Mouse (Mus musculus) right cerebral cortex, adult 2 months (tissue): ENCODE results near the gene Gm20388.
"Not testable (repeated sequence)": the region's sequence is repeated elsewhere in the genome, so short reads cannot be mapped to it uniquely, and the experiment has no call there.

ENCODE experiments used
- DNase-seq, 2 experiments: peaks; one replicate each; pipeline ENCODE4 v3.0.0; 2021 to 2022; ENCODE audit warnings: low spot score in 2 of 2

The Gm20388 gene

DNA sequence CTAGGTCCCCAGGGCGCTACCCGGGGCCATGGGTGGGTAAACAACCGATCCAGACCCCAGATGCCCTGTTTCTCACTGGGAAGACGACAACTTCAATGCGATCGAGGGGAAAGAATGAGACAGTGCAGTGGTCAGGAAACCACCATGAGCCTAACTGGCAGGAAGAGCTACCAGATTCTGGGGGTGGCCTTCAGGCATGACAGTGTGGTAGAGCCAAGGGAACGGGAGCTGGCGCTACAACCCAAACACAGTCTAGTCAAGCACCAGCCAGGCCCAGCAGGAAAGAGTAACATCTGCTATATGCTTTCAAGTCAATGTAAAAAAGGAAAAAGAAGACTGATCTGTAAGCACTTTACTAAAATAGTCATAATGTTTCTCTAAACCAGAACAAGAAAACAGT lies 1725.5 kb downstream of the Gm20388 start:
- DNase-seq, result no peak

DNA sequence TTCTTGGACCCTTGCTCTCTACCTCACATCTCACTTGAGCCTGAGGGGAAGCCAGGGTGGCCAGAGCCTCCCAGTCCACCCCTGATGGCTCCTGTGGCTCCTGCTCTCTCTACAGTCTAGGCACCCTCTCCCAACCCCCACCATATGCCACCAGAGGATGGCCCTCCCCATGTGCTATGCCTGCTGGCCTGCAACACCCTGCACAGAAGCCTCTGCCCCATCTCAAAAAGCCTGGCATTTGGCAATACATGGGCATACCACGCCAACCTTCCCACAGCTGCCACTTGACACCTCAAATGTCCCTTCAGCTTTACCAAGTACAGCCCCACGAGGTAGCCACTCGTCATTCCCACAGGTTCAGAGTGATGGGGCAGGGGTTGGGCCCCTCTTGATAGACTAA lies 1732.2 kb downstream of the Gm20388 start:
- DNase-seq, result no peak

DNA sequence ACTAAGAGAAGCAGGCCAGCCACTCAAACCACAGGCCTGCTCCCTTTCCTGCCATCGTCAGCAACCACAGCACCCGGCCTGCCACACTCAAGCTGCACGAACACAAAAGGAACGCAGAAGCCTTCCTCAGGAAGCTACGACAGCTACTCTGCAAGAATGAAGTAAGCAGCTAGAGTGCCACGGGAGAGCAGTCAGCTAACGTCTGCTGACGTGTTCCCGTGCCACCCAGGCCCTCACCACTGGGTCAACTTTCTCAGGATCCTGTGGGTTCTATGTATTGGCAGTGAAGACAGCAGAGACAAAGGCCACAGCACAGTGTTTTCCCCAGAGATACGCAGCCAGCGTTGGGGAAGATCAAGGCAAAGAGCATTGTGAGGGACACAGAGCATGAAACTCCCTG lies 1732.7 kb downstream of the Gm20388 start:
- DNase-seq, result no peak

DNA sequence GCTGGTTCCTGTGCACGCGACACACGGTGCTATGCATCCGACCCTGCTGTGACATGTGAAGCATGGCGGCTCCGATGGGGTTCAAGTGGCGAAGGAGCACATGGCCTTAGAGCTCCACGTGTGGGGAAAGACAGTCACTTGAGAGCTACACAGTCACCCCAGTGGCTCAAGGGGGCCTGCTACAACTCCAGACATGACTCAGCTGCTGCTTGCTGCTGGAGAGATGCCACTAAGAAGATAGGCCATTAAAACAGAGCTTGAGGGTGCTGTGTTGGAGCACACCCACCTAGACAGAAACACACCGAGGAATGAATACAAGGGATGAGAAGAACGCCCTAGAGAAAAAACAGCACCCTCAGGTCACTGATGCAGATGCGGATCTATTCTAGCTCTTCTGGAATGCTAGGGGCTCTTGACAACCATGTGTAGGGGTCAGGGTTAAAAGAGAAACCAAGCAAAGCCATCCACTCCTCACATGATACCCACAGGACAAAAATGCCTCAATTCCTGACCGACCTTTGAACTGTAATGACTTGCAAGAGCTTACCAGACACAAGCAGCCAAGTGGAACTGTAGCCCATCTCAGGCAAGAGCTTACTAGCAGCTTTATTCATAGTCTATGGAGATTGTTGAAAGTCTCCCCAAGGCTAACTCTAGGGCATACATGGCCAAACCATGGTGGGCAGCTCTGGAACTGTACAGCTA lies 1737.0 kb downstream of the Gm20388 start:
- no peak for DNase-seq

DNA sequence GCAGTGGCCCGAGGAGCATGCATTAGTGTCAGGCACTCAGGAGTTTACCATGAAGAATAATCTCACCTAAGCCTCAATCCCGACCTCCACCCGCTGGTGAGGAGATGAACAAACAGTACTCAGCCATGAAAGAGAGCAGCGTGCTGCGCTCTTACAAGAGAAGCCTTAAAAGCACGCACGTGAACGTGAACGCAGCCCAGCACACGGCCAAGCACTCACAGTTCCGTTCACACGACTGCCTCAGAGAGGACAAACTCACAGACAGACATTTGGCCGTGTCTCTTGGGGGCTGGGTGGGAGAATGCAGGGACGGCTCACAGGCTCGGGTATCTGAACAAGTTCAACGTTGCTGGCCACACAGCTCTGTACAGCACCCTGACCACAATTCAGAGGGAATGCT lies 1737.8 kb downstream of the Gm20388 start:
- DNase-seq, result no peak

DNA sequence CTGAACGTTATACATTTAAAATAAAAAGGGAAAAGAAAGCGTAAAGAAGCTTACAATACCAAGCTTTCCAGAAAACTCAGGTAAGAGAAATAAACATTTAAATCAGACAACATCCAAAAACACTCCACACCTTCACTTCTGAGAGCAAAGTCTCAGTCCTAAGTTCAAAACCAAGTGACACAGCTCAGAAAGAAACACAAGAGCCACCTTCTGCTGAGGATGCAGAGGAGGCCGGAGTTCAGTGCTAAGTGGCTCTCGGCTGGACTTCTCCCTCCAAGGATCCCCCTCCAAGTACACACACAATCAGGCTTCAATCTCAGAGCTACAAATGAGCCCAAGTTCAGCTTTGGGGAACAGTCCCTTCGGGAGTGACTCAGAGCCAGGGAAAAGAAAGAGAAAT lies 1738.8 kb downstream of the Gm20388 start:
- no peak for DNase-seq

DNA sequence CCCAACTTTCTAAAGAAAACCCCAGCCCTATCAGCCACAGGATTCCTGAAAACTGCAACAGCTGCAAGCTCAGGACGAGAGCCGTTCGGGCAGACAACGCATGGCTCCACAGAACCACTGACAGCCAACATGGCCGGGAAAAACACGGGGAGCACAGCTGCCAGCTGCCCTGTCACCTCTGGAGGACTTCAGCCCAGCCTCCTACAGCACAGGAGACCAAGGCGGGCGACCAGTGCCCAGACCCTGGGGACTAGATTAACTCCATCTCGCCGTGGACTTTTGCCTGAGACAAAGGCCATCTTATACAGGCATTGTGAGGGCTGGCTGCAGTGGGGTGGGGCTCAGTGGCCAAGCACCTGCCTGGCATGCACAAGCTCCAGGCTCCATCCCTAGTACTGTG lies 1739.3 kb downstream of the Gm20388 start:
- no peak for DNase-seq

DNA sequence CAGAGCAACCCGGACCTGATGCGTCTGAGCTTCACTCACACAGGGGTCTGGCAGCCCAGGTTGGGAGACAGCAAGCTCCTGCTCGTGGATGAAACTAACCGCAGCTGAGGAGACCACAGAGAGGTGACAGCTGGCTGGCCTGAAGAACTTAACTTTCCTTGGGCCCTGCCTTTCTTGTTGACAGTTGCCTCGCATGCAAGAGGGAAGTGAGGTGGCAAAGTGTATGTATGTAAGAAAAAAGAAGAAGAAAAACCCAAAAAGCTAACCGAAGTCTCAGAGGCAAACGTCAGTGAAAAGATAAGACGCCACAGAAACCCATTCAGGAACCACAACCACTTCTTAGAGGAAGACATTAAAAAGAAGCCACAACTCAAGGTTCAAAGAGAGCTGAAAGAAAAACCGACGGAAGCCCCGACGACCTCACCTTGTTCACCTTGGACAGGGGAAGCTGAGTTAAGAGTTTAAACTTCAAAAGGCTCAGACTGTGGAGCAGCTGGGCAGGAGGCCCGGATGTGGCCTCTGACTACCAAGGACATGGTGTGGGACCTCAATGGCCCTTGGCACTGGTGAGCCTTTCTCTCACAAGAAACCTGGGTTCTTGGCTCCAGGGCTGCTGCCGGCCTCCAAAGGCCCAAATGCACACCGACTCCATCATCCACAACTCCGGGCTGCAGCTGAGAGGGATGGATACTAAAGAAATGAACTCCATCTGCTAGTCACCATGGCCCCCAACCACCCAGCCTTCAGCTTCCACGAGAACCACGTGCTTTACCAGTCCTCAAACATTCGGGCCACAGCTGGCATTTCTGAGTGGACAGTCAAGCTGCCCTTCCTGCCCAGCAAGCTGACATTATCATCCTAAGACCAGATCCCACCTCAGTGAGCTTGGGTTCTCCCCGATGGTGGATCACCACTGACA lies 1740.0 kb downstream of the Gm20388 start:
- DNase-seq, result no peak

DNA sequence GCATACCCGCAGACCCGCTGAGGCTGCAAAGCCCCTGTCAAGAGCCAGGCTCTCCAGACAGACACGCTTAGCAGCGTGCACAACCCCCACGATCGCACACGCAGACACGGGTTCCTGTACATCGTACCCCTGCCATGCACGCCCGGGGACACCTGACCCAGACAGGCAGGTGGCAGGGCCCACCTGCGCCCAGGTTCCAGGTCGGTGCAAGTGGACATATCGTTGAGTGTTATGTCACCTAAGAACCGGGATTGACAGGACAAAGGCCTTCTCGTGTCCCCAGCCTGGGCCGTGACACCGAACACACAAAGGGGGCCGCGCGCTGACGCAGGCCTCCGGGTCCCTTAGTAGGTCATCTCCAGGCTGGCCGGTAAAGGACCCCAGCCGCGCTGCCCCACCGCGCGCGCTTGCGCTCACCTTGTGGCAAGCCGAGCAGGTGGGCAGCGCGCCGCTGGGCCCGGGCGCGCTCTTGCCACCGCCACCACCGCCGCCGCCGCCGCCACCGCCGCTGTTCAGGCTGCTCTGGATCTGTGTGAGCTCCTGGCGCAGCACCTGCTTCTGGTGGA lies 1740.8 kb downstream of the Gm20388 start:
- no peak for DNase-seq

DNA sequence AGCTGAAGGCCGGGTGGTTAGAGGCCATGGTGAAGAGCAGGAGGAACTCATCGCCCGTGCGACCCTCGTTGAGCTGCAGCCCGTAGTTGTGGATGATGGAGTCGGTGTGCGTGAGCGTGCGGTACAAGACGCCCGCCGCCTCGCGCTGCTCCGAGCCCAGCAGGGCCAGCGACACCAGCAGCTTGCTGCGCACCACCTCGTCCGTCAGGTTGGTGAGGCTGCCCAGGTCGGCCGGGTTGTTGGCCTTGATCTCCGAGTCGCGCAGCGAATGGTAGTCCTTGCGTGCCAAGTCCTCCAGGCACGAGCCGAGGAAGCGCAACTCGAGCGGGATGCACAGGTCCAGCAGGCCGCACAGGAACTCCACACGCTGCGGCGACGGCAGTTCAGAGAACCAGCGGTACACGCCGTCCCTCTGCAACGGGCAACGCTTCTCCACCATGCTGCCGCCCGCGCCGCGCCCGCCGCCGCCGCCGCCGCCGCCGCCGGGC lies 1741.3 kb downstream of the Gm20388 start:
- peak in 1 of 2 experiments; percentile 53 for DNase-seq

DNA sequence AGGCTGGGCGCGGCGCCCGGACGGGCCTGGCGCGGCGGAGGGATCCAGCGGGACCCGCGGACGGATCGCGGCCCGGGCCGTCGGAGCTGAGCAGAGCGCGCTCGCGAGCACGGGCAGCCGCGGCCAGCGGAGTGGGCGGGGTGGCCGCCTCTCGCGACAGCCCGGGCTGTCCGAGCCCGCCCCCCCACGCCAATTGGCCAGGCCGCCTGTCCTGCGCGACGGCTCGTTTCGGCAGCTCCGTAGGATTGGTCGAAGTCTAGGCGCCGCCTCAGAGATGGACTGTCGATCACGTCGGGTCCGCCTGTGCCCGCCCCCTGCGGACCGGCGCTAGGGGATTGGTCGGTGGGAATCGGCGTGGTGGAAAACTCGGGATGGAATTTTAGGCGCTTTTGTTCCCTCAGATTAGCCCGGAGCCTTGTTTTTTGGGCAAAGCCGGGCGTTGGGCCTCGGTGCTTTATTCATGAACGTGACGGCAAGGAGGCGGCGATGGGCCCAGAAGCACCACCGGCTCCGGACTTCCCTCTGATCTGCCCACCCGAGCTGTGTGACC lies 1742.2 kb downstream of the Gm20388 start, which contains the start of gene Zcchc14:
Gene Zcchc14 (minus strand): TSS at position 128 of the 550 bp plus-strand sequence.
- DNase-seq, result peak; percentile 97 to 98

DNA sequence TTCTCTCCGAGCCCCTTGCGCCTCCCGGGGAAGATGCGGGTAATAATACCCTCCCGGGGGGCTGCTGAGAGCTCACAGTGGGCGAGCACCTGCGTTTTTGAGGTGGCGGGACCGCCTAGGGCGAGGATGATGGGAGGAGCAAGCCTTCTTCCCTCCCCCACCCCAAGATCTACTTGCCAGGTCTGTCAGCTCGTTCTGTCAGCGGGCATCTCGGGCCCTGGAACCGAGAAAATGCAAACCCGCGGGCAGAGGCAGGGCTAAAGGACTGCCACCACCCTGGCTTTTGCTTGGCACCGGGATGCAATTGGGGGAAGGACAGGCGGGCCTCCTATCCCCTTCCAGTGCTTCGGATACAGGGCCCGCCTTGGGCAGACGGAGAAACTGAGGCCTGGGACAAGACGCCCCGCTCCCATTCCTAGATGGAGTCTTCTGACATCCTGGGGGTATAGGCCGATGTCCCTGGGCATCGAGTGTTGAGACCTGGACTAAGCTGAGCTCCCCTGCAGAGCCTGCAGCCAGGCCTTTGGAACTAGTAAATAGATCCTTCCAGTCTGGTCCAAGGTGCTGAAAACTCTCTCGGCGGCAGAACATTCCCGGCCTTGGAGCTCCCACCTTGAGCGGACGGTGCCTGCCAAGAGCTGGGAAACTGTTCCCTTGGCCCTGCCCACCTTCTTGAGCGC lies 1742.8 kb downstream of the Gm20388 start:
- no peak for DNase-seq

DNA sequence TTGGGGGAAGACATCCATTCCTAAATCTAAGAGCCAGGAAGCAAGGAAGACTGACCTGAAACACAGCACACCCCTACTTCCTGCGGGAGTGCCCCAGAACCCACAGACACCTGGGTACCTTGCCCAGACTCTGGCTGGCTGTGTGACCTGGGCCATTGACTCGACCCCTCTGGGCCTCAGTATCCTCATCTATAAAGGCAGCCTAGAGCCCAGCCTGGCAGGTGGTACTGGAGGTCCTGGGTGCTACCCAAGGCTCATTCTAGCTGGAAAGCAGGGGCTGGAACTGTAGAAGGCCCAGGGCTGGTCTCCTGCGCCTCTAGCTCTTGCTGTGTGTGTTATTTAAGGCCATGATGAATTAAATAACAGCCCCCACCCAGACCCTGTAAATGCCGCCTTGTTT lies 1743.5 kb downstream of the Gm20388 start:
- DNase-seq, result no peak

DNA sequence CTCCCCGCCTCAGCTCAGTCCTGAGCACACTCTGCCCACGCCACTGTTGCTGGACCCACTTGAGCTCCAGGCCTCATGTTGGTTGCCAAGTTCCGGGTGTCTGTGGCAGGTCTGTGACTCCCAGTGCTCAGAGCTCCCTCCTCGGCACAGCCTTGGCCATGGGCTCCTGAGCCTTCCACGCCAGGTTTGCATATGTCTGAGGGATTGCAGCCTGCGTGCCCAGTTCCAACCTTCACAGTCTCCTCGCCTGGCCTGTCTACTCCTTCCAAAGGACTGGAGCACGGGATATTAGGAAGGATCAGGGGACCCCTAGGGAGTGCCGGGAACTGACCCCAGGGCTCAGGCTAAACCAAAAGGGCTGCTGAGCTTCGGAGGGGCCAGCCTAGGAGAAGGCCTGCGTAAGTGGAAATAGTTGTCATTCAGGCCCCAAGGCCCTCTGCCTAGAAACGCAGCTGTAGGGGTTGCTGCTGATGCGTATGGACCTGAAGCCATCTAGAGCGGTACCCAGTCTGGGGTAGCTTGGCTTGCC lies 1744.4 kb downstream of the Gm20388 start:
- no peak for DNase-seq

DNA sequence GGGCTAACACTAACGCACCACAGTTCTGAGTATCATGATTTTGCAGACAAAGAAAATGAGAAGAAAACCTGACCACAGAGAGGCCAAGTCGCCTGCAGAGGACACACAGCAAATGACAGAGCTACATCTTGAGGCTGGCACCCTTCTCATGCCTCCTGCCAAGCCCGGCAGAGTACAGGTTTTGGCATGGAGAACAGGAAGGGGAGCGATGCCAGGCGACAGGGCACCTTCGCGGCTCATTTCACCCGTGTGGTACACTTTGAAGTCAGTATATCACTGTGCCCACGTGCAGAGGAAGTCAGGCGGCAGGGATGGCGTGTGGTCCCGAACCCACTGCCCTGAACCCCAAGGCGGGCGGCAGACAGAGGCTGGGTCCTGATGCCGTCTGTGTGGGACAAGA lies 1750.0 kb downstream of the Gm20388 start:
- DNase-seq, result no peak

DNA sequence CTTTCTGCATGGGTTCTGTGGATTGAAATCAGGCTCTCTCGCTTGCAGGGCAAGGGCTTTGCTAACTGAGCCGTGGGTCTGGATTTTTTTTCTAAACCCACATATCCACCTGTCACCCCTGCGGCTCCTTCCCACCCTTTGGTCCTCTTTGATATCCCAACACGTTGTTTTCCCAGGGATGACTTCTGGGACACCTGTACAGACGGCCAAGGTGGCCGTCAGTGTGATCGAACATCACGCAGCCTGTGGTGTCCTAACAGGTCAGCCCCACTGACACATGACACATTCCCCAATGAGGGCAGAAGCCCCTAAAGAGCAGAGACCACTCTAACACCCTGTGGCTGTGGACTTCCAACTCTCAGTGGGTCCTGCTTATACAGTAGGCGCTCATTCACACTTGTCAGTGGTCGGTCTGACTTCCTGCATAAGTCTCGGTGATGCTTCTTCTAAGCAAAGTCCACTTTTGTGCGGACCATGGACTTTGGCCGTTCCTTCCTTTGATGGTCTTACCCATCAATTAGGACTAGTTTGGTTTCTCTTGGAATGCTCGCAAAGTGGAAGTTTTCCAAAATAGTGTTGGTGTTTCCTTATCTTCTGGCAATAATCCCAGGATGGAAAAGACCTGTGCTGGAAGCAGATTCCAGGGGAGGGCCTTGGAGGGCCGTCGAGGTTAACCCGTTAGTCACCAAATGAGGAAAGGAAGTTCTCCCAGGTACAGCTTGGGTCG lies 1751.2 kb downstream of the Gm20388 start:
- DNase-seq, result no peak

DNA sequence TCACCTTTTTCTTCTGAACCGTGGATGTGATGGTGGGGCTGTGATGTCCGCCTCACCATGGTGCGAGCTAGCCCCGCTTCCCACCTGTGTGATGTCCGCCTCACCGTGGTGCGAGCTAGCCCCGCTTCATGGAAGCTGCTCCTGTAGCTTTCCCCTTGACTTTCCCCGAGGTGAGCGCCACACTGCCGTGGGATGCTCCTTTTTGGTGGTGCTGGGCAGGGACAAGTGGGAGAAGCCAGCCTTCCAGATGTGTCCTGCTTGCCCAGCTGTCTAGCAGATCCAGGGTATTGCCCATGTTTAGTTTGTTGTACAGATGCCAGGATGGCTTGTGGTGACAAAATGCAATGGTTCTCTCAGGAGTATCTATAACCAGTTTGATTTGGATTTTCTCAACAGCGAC lies 1752.5 kb downstream of the Gm20388 start:
- no peak for DNase-seq

DNA sequence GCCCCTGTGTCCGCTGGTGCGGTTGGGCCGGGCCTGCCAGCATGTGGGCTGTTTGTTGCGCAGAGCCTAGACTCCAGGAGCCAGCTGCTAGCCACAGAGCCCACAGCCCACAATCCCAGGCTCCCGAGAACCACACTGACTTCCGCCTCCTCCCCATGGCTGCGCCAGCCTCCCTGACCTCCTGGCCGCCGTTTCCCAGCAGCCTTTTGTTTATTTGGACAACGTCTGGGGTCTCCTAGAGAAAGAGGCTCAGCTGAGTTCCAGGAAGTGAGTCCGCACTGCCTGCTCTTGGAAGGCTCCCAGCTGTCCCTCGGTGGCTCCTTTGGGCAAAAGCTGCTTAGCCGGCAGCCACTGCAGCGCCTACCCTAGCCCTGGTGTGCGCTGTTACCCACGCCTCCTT lies 1754.7 kb downstream of the Gm20388 start:
- no peak for DNase-seq

DNA sequence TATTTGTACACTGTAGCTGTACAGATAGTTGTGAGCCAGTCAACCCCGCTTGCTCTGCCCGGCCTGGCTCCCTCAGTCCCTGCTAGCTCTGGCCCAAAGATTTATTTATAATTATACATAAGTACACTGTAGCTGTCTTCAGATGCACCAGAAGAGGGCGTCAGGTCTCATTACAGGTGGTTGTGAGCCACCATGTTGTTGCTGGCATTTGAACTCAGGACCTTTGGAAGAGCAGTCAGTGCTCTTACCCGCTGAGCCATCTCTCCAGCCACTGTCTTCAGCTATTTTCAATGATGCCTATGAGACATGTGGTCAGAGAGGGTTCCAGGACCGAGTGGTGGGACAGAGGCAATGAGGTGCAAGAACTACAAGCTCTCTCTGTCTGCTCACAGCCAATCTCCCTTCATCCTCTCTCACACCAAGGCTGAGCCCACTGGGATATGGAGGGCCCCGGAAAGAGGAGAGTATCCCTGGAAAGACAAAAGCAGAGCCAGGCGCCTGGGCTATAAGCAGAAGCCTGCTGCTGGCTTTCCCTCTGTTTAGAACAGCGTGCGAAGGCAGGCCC lies 1757.4 kb downstream of the Gm20388 start:
- DNase-seq, result not testable (repeated sequence)

DNA sequence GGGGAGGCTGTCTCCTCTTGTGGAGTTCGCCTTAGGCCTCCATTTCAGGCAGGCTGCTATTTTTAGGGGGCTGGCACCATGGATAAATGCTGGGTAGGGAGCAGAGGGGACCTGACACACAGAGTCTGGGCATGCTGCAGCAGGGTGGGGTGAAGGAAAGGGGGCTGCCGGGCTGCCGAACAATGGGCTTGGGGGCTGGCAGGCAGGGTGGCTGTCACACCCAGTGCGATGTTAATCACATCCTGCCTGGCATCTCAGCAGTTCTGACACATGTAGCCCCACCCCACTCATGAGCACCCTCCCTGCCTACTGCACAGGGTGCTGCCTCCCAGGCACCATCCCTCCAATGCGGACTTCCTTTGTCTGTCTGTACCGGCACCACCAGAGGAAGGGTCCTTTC lies 1757.9 kb downstream of the Gm20388 start:
- DNase-seq, result no peak
